Mouse (Mus musculus) embryonic fibroblast, embryonic 13.5 days (primary cell): ENCODE measurements around the gene Socs3.

ENCODE experiments used
- CTCF ChIP-seq: IDR thresholded peaks from 2 replicates; pipeline ENCODE4 v1.5.1; 2011; ENCODE audit warnings: mild to moderate bottlenecking, control low read depth, low read length, moderate library complexity, borderline replicate concordance; ENCODE audit not compliant: insufficient read depth
- POLR2A ChIP-seq: IDR thresholded peaks from 2 replicates; pipeline ENCODE4 v1.6.1; 2011; ENCODE audit warnings: low read depth, mild to moderate bottlenecking, control low read depth, low read length, moderate library complexity

GRCm38 (mm10) chr11:117936202-117936601 is 33.6 kb downstream of the Socs3 start:
- TF ChIP-seq CTCF (no peak), POLR2A (no peak)
